Mouse (Mus musculus): ENCODE measurements around the gene Cript.
"Not testable (repeated sequence)": the region's sequence is repeated elsewhere in the genome, so short reads cannot be mapped to it uniquely, and the experiment has no call there.

The Cript gene

GRCm38 (mm10) chr17:87050469-87051175 is 25.3 kb downstream of the Cript start:
- DNase-seq = peak; percentile 20

GRCm38 (mm10) chr17:87051652-87052051 is 26.3 kb downstream of the Cript start:
- no peak for DNase-seq

- no peak for DNase-seq
Measured at GRCm38 (mm10) chr17:87052432-87052831, 27.1 kb downstream of the Cript start.

GRCm38 (mm10) chr17:87053921-87054320 is 28.6 kb downstream of the Cript start:
- DNase-seq = no peak

- no peak for DNase-seq
Measured at GRCm38 (mm10) chr17:87055051-87055459, 29.7 kb downstream of the Cript start.

- DNase-seq = no peak
Measured at GRCm38 (mm10) chr17:87055663-87056062, 30.3 kb downstream of the Cript start.

- DNase-seq = no peak
Measured at GRCm38 (mm10) chr17:87056761-87057160, 31.4 kb downstream of the Cript start.

GRCm38 (mm10) chr17:87057486-87058266 is 32.3 kb downstream of the Cript start:
- DNase-seq = no peak

- DNase-seq = peak; percentile 28
Measured at GRCm38 (mm10) chr17:87062639-87063038, 37.3 kb downstream of the Cript start.

- DNase-seq = no peak
Measured at GRCm38 (mm10) chr17:87063461-87063860, 38.1 kb downstream of the Cript start.

GRCm38 (mm10) chr17:87063969-87064368 is 38.6 kb downstream of the Cript start:
- peak; percentile 42 for DNase-seq

GRCm38 (mm10) chr17:87068997-87069396 is 43.6 kb downstream of the Cript start:
- DNase-seq = no peak

- not testable (repeated sequence) for DNase-seq
Measured at GRCm38 (mm10) chr17:87072183-87072582, 46.8 kb downstream of the Cript start.

- no peak for DNase-seq
Measured at GRCm38 (mm10) chr17:87072766-87073440, 47.6 kb downstream of the Cript start.

GRCm38 (mm10) chr17:87073470-87073869 is 48.1 kb downstream of the Cript start:
- DNase-seq = no peak

- DNase-seq = not testable (repeated sequence)
Measured at GRCm38 (mm10) chr17:87078217-87078616, 52.9 kb downstream of the Cript start.

- DNase-seq = no peak
Measured at GRCm38 (mm10) chr17:87080724-87081123, 55.4 kb downstream of the Cript start.

- no peak for DNase-seq
Measured at GRCm38 (mm10) chr17:87082547-87082946, 57.2 kb downstream of the Cript start.

GRCm38 (mm10) chr17:87083671-87084070 is 58.3 kb downstream of the Cript start:
- no peak for DNase-seq

Data from lung, postnatal 36 days (tissue).